Mouse (Mus musculus) hindbrain, embryonic 15.5 days (tissue): ENCODE data around the gene Ppil3. TPM values are rescaled to one million over a fixed set of nuclear protein-coding genes. Genes with fewer than 3 reads are reported as not detected.

ENCODE experiments used
- ATAC-seq: fragments of 200-750 bp; cut with Nextera tagmentation; 2 replicates; pipeline ENCODE4 v1.8.0; 2017; ENCODE audit warnings: low read depth, moderate number of reproducible peaks, moderate TSS enrichment; ENCODE audit not compliant: low FRiP score
- H3K27ac ChIP-seq: fragments of 300-500 bp; sonication (generic); replicated peaks from 2 replicates; pipeline ENCODE4 v1.5.1; 2015; ENCODE audit warnings: mild to moderate bottlenecking, inconsistent platforms
- H3K27me3 ChIP-seq: fragments of 300-500 bp; sonication (generic); 2 replicates; pipeline ENCODE4 v1.6.1; 2015; ENCODE audit warnings: control low read depth, inconsistent platforms
- H3K36me3 ChIP-seq: fragments of 300-500 bp; sonication (generic); 2 replicates; pipeline ENCODE4 v1.6.1; 2015; ENCODE audit warnings: control low read depth, inconsistent platforms
- H3K4me1 ChIP-seq: fragments of 300-500 bp; sonication (generic); replicated peaks from 2 replicates; pipeline ENCODE4 v1.6.1; 2015; ENCODE audit warnings: control low read depth, inconsistent platforms
- H3K4me2 ChIP-seq: fragments of 300-500 bp; sonication (generic); 2 replicates; pipeline ENCODE4 v1.6.1; 2015; ENCODE audit warnings: moderate library complexity, mild to moderate bottlenecking, inconsistent platforms
- H3K4me3 ChIP-seq: fragments of 300-500 bp; sonication (generic); 2 replicates; pipeline ENCODE4 v1.5.1; 2015; ENCODE audit warnings: mild to moderate bottlenecking, inconsistent platforms
- H3K9ac ChIP-seq: fragments of 300-500 bp; sonication (generic); 2 replicates; pipeline ENCODE4 v1.6.1; 2015; ENCODE audit warnings: inconsistent platforms
- H3K9me3 ChIP-seq: fragments of 300-500 bp; sonication (generic); 2 replicates; pipeline ENCODE4 v1.6.1; 2016; ENCODE audit warnings: control low read depth, inconsistent platforms
- WGBS: fragments of 180-500 bp; shearing (Covaris S2); methylation state at CpG from one replicate; pipeline ENCODE4 v1.1.7; 2015; 5-methylcytosine and 5-hydroxymethylcytosine counted together
- polyA plus RNA-seq: library from polyadenylated mRNA; unstranded; fragments of >200 nt; fragmentation: Nextera tagmentation; extraction: Ambion mirVana; gene quantifications from 2 replicates; pipeline ENCODE4 v1.2.1, GENCODE M21; 2015

The Ppil3 gene
- polyA plus RNA-seq, 1 experiment from 2014 or later: 52.4 TPM

DNA sequence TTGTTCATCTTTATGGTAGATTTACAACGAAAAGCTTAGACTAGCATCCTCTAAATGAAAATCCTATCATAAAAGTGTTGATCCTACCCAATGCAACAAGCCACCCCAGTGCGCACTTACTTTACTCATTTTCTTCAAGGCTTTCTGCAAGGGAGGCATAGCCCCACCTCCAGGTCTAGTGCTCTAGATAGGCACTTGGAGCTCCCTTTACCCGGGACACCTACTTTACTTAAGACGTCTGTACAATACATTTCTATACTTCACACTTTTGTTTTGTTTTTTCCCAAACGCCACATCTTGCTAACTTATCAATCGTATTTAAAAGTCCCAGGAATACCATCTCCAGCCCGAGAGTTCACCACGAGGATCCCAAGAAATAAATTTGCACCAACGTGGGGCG, 595 bp downstream of the Ppil3 start:
- Histone ChIP-seq H3K9ac (peak overlapping the region; percentile 70), H3K4me1 (peaks cover 25% of the 10 kb centered on the region), H3K36me3 (peaks cover 26% of the 10 kb centered on the region), H3K9me3 (no peaks in the 10 kb centered on the region), H3K4me2 (peak overlapping the region; percentile 84), H3K4me3 (peak overlapping the region; percentile 72), H3K27me3 (no peaks in the 10 kb centered on the region), H3K27ac (peak overlapping the region; percentile 88)
- no peak for ATAC-seq
- 14% methylated on average over 10 of the region's 10 CpGs for WGBS

DNA sequence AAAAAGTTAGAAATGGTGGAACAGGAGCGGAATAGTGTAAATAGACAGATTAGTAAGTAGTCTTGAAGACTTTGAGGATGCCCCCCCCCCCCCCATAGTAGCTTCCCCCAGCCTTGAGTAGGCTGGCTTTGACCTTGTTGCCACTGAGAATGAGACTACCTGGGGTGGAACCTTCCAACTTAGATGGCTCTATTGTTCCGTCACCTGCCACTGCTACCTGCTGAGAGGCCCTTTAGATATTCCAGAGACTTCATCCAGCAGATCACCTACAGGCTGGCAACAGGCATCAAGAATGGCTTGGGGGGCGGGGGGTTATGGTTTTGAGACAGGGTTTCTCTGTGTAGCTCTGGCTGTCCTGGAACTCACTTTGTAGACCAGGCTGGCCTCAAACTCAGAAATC, 20.7 kb downstream of the Ppil3 start:
- Histone ChIP-seq H3K27ac (peak overlapping the region; percentile 99; the same call in 1 of the 2 replicates), H3K9ac (no peak overlapping the region), H3K4me2 (peak overlapping the region; percentile 50; the same call in 1 of the 2 replicates), H3K4me3 (no peak overlapping the region), H3K4me1 (peaks cover 22% of the 10 kb centered on the region), H3K27me3 (no peaks in the 10 kb centered on the region), H3K36me3 (peaks cover 10% of the 10 kb centered on the region), H3K9me3 (no peaks in the 10 kb centered on the region)
- ATAC-seq: no peak
- 80% methylated on average over 3 of the region's 3 CpGs for WGBS

DNA sequence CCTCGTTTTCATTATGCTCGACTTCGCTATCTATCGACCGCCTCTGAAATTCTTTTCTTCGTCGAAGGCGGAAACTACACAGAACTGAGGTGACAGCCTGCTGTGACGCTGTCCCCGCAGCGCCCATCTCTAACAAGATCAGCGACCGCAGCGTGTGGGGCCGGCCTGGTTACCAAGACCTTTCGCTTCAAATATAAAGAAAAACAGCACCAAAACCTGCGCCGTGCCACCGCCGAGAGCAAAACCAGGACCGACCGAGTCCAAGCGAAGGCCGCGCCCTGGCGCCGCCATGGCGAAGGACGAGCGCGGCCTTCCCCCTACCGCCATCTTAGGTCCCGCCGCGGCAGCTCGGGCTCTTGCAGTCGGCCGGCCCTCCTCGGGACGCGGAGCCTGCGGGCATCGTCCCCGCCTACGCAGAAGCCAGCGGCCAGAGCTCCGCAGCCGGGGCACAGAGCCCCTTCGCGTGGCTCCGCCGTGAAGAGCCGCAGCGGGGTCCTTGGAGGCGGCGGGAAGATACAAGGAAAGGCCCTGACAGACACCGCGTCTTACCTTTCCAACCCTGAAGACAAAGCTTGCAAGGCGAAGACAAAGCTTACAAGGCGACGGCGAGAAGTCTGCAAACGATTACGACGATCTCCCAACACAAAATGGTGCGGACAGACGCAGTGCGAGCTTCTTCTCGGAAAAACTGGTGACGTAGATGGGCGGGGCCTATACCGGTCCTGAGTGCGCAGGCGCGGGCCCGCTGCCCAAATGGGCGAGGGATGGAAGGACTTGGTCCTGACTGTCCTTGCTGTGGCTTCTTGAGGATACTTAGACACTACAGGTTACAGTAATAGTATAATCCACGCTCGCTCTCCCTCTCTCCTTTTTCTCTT, 21.7 kb downstream of the Ppil3 start, which contains the start of gene Clk1:
Clk1 (minus strand) TSS at position 696 of the 878 bp plus-strand sequence.
- Histone ChIP-seq H3K4me1 (peaks cover 22% of the 10 kb centered on the region), H3K27me3 (no peaks in the 10 kb centered on the region), H3K9me3 (no peaks in the 10 kb centered on the region), H3K36me3 (peaks cover 19% of the 10 kb centered on the region), H3K9ac (peak within 1 kb of the TSS; percentile 99), H3K4me3 (peak within 1 kb of the TSS; percentile 90), H3K27ac (peak within 1 kb of the TSS; percentile 99), H3K4me2 (peak within 1 kb of the TSS; percentile 69)
- ATAC-seq: peak; percentile 96
- under 1% methylated on average over 79 of the region's 79 CpGs for WGBS

DNA sequence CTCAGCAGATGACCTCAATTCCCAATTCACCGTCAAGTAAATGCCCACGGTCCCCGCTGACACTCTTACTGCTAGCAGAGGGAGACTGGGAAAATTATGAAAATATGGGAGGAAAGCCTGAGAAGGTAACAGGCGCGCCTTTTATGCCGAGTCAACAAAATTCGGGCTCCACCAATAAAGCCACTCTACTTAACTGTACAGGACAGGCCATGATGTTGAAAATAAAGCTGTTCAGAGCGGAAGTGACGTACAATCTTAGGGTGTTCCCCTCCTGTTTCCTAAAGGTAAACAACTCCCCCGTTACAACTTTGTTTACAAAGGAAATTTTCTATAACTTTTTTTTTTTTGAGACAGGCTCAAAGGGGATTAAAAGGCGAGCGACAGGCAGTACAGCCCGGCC, 22.4 kb downstream of the Ppil3 start:
- peak overlapping the region; percentile 69 for H3K4me2 ChIP-seq
- H3K36me3 ChIP-seq: peaks cover 27% of the 10 kb centered on the region
- H3K4me1 ChIP-seq: peaks cover 22% of the 10 kb centered on the region
- H3K27ac ChIP-seq: peak overlapping the region; percentile 99
- H3K9me3 ChIP-seq: no peaks in the 10 kb centered on the region
- H3K4me3 ChIP-seq: peak overlapping the region; percentile 90
- no peak; the same call in 1 of the 2 replicates for ATAC-seq
- 9% methylated on average over 13 of the region's 13 CpGs for WGBS
- H3K27me3 ChIP-seq: no peaks in the 10 kb centered on the region
- H3K9ac ChIP-seq: peak overlapping the region; percentile 99

GRCm38 (mm10) chr1:58420961-58421360, 24.3 kb downstream of the Ppil3 start:
- 61% methylated on average over 7 of the region's 7 CpGs for WGBS
- ATAC-seq: no peak

DNA sequence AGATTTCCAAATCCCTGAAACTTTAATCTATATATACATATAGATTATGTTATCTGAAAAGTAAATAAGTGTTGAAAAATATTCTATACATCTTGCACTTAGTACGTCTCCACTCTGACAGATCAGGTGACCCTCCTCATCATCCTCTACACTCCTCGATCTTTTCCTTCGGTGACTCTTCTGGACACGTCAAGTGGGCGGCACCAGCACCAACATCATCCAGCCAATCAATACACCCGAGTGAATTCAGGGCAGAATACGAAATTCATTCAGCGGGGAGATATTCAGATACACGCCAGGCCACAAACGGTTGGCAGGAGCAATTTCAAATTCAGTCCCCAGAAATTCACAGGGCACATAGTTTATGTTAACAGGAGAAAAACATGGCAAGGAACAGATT, 25.3 kb downstream of the Ppil3 start:
- ATAC-seq: no peak
- 85% methylated on average over 10 of the region's 10 CpGs for WGBS
- no peak overlapping the region for H3K27ac ChIP-seq
- H3K36me3 ChIP-seq: peaks cover 53% of the 10 kb centered on the region
- H3K4me2 ChIP-seq: no peak overlapping the region
- H3K9me3 ChIP-seq: no peaks in the 10 kb centered on the region
- H3K27me3 ChIP-seq: no peaks in the 10 kb centered on the region
- H3K4me3 ChIP-seq: no peak overlapping the region
- no peak overlapping the region for H3K9ac ChIP-seq
- peaks cover 22% of the 10 kb centered on the region for H3K4me1 ChIP-seq

More at GRCm38 (mm10) chr1:58420961-58421360, 24.3 kb downstream of the Ppil3 start:
- Histone ChIP-seq H3K27me3 (no peaks in the 10 kb centered on the region), H3K9ac (no peak overlapping the region), H3K4me2 (peak overlapping the region; percentile 21; the same call in 1 of the 2 replicates), H3K36me3 (peaks cover 44% of the 10 kb centered on the region), H3K4me1 (peaks cover 22% of the 10 kb centered on the region), H3K9me3 (no peaks in the 10 kb centered on the region), H3K27ac (no peak overlapping the region), H3K4me3 (no peak overlapping the region)

GRCm38 (mm10) chr1:58416048-58416447, 29.2 kb downstream of the Ppil3 start:
- no peaks in the 10 kb centered on the region for H3K27me3 ChIP-seq
- no peak overlapping the region for H3K4me3 ChIP-seq
- ATAC-seq: no peak
- H3K4me2 ChIP-seq: no peak overlapping the region
- whole genome bisulfite sequencing: 86% methylated on average over 2 of the region's 2 CpGs
- no peak overlapping the region for H3K27ac ChIP-seq
- H3K4me1 ChIP-seq: peaks cover 3% of the 10 kb centered on the region
- H3K9me3 ChIP-seq: no peaks in the 10 kb centered on the region
- H3K9ac ChIP-seq: no peak overlapping the region
- H3K36me3 ChIP-seq: peaks cover 82% of the 10 kb centered on the region

GRCm38 (mm10) chr1:58415442-58415841, 29.8 kb downstream of the Ppil3 start:
- no peaks in the 10 kb centered on the region for H3K27me3 ChIP-seq
- H3K4me3 ChIP-seq: no peak overlapping the region
- WGBS: 10% methylated on average over 1 of the region's 1 CpGs
- no peak overlapping the region for H3K9ac ChIP-seq
- no peak for ATAC-seq
- no peaks in the 10 kb centered on the region; the same call in 1 of the 2 replicates for H3K4me1 ChIP-seq
- H3K4me2 ChIP-seq: no peak overlapping the region
- no peaks in the 10 kb centered on the region for H3K9me3 ChIP-seq
- H3K27ac ChIP-seq: no peak overlapping the region
- peaks cover 86% of the 10 kb centered on the region for H3K36me3 ChIP-seq

GRCm38 (mm10) chr1:58410776-58411175, 34.5 kb downstream of the Ppil3 start:
- no peaks in the 10 kb centered on the region for H3K9me3 ChIP-seq
- no peak overlapping the region for H3K9ac ChIP-seq
- H3K27me3 ChIP-seq: no peaks in the 10 kb centered on the region
- H3K4me3 ChIP-seq: no peak overlapping the region
- no peaks in the 10 kb centered on the region for H3K4me1 ChIP-seq
- no peak overlapping the region for H3K27ac ChIP-seq
- WGBS: 91% methylated on average over 7 of the region's 7 CpGs
- H3K36me3 ChIP-seq: peaks cover 77% of the 10 kb centered on the region
- ATAC-seq: no peak
- no peak overlapping the region for H3K4me2 ChIP-seq

DNA sequence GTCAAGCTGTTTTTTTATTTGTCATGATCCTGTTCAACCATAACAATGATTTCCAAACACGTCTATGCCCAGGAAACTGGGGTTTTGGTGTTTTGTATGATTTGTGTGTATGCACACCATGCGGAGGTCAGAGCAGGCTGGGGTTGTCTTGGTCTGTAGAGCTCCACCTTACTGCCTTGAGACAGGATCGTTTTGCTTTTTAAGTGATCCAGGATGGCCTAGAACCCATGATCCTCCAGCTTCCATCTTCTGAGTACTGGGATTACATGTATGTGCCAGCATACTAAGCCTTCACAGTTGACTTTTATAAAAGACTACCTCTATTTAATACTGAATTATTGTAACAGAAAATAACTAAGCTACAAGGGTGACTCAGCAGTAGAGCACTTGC, 35.1 kb downstream of the Ppil3 start:
- Histone ChIP-seq H3K9me3 (no peaks in the 10 kb centered on the region), H3K27ac (no peak overlapping the region), H3K4me1 (no peaks in the 10 kb centered on the region), H3K4me2 (no peak overlapping the region), H3K27me3 (no peaks in the 10 kb centered on the region), H3K4me3 (no peak overlapping the region), H3K36me3 (peaks cover 76% of the 10 kb centered on the region), H3K9ac (no peak overlapping the region)
- no peak for ATAC-seq
- 81% methylated on average over 3 of the region's 3 CpGs for WGBS

GRCm38 (mm10) chr1:58409553-58410197, 35.6 kb downstream of the Ppil3 start:
- no peak for ATAC-seq

DNA sequence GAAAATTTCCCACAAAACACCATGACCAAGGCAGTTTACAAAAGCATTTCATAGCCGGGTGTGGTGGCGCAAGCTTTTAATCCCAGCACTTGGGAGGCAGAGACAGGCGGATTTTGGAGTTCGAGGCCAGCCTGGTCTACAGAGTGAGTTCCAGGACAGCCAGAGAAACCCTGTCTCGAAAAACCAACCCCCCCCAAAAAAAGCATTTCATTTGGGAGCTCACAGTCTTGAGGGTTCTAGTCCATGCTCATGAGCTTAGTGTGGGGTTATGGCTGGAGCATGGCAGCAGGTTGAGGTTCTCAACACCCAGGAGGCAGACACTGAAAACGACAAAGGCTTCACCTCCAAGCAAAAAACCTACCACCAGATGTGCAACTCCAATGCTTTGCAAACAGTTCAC, 37.1 kb downstream of the Ppil3 start:
- peaks cover 71% of the 10 kb centered on the region for H3K36me3 ChIP-seq
- no peak overlapping the region for H3K9ac ChIP-seq
- no peaks in the 10 kb centered on the region for H3K27me3 ChIP-seq
- H3K4me2 ChIP-seq: no peak overlapping the region
- ATAC-seq: no peak
- no peak overlapping the region for H3K27ac ChIP-seq
- H3K4me3 ChIP-seq: no peak overlapping the region
- WGBS: 91% methylated on average over 6 of the region's 6 CpGs
- H3K4me1 ChIP-seq: no peaks in the 10 kb centered on the region
- H3K9me3 ChIP-seq: no peaks in the 10 kb centered on the region

More at GRCm38 (mm10) chr1:58409553-58410197, 35.6 kb downstream of the Ppil3 start:
- H3K27me3 ChIP-seq: no peaks in the 10 kb centered on the region
- no peak overlapping the region for H3K27ac ChIP-seq
- H3K36me3 ChIP-seq: peaks cover 73% of the 10 kb centered on the region
- H3K4me2 ChIP-seq: no peak overlapping the region
- WGBS: 79% methylated on average over 5 of the region's 5 CpGs
- H3K9ac ChIP-seq: no peak overlapping the region
- H3K9me3 ChIP-seq: no peaks in the 10 kb centered on the region
- H3K4me3 ChIP-seq: no peak overlapping the region
- H3K4me1 ChIP-seq: no peaks in the 10 kb centered on the region
